Mouse (Mus musculus) forebrain, postnatal 0 days (tissue): ENCODE results near the gene Arfip1. TPM values are rescaled to one million over a fixed set of nuclear protein-coding genes. Genes with fewer than 3 reads are reported as not detected.
A peak's percentile ranks its signal among the peaks of the same experiment; 100 is the strongest.

Experiments
- ATAC-seq: fragments of 200-750 bp; cut with Nextera tagmentation; 2 replicates; pipeline ENCODE4 v1.8.0; 2017; ENCODE audit warnings: mild to moderate bottlenecking, moderate library complexity
- DNase-seq: peaks from one replicate; pipeline ENCODE4 v3.0.0-alpha.2; 2015
- H3K27ac ChIP-seq: fragments of 300-500 bp; sonication (generic); 2 replicates; pipeline ENCODE4 v1.5.1; 2014; ENCODE audit warnings: low read depth, mild to moderate bottlenecking, antibody characterized with exemption, low read length, moderate library complexity, mixed read lengths
- H3K27me3 ChIP-seq: fragments of 300-500 bp; sonication (generic); 2 replicates; pipeline ENCODE4 v1.6.1; 2014; ENCODE audit warnings: mild to moderate bottlenecking, low read length, mixed read lengths; ENCODE audit not compliant: insufficient read depth
- H3K36me3 ChIP-seq: fragments of 300-500 bp; sonication (generic); 2 replicates; pipeline ENCODE4 v1.6.1; 2014; ENCODE audit warnings: mild to moderate bottlenecking, moderate library complexity; ENCODE audit not compliant: insufficient read depth
- H3K4me1 ChIP-seq: fragments of 300-500 bp; sonication (generic); 2 replicates; pipeline ENCODE4 v1.6.1; 2014; ENCODE audit warnings: antibody characterized with exemption; ENCODE audit not compliant: insufficient read depth
- H3K4me2 ChIP-seq: fragments of 300-500 bp; sonication (generic); 2 replicates; pipeline ENCODE4 v1.6.1; 2014; ENCODE audit warnings: low read depth, mild to moderate bottlenecking, moderate library complexity
- H3K4me3 ChIP-seq: fragments of 300-500 bp; sonication (generic); 2 replicates; pipeline ENCODE4 v1.5.1; 2014; ENCODE audit warnings: low read depth, low read length, mixed read lengths
- H3K9ac ChIP-seq: fragments of 300-500 bp; sonication (generic); 2 replicates; pipeline ENCODE4 v1.6.1; 2014; ENCODE audit warnings: mild to moderate bottlenecking
- H3K9me3 ChIP-seq: fragments of 300-500 bp; sonication (generic); 2 replicates; pipeline ENCODE4 v1.6.1; 2016; ENCODE audit warnings: low read length
- CTCF ChIP-seq: sonication (generic); IDR thresholded peaks from 2 replicates; pipeline ENCODE4 v1.5.1; 2016; ENCODE audit warnings: antibody characterized with exemption, control low read depth, low read depth
- WGBS: fragments of 180-500 bp; shearing (Covaris S2); extraction: QIAGEN DNeasy Blood & Tissue Kit; methylation state at CpG from one replicate; pipeline ENCODE4 v1.1.7; 2014; 5-methylcytosine and 5-hydroxymethylcytosine counted together
- polyA plus RNA-seq: library from polyadenylated mRNA; unstranded; fragments of >200 nt; fragmentation: Nextera tagmentation; extraction: Ambion mirVana; gene quantifications from 2 replicates; pipeline ENCODE4 v1.2.1, GENCODE M21; 2015
- total RNA-seq: library from RNA; depleted of rRNA; stranded (reverse); fragments of >200 nt; gene quantifications from 2 replicates; pipeline ENCODE4 v1.2.3, GENCODE M21; 2014; rRNA removed

Arfip1 gene
- total RNA-seq, result 22.3 and 26.8 TPM in 2 replicates
- 15.3 and 18.8 TPM in 2 replicates for polyA plus RNA-seq

DNA sequence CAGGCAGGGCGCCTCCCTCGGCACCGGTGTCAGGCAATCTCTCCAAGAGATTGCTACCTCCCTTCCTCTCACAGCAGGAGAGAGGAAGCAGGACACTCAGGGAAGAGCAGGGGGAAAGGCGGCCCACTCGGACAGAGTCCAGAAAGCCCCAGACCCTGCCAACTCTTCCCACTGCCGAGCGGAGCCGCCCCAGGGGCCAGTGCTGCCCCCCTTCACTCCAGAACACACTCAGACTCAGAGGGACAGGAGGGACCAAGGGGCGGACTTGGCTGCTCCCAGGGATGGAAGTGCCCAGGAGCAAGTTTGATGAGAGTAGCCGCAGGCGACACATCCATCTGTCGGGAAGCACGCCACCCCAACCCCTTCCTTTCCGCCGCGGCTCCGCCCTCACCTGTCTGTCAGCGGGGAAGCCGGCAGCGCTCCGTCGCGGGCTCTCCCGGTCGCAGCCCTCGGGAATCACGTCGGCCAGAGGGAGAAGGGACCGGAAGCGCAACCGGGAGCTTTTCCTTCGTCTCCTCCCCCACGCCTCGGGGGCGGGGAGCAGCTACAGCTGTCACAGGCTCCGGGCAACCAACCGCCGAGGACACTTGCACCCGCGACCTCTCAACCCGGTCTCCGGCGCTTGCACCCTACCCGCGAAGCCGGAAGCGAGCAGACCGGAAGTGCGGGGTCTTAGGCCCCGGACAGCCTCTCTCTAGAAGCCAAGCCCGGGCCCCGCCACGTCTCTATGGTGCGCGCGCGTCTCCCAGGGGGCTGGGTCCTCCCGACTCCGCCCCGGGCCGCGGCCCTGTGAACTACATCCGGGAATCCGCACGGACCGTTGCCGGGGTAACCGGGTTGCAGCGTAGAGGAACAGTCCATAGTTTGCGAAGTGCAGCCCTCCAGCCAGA, at the start of gene Arfip1:
TSS of gene Arfip1 (minus strand) at position 603 of the 890 bp plus-strand sequence.
- 2% methylated on average over 69 of the region's 70 CpGs for WGBS
- Histone ChIP-seq H3K36me3 (no peaks in the 10 kb centered on the region), H3K27me3 (no peaks in the 10 kb centered on the region), H3K9ac (peak within 1 kb of the TSS; percentile 86), H3K9me3 (no peaks in the 10 kb centered on the region), H3K4me1 (peaks cover 8% of the 10 kb centered on the region), H3K27ac (peak within 1 kb of the TSS; percentile 91), H3K4me3 (peak within 1 kb of the TSS; percentile 76), H3K4me2 (peak within 1 kb of the TSS; percentile 90)
- TF ChIP-seq CTCF, result no peak
- ATAC-seq, result peak; percentile 98
- DNase-seq, result peak; percentile 93

DNA sequence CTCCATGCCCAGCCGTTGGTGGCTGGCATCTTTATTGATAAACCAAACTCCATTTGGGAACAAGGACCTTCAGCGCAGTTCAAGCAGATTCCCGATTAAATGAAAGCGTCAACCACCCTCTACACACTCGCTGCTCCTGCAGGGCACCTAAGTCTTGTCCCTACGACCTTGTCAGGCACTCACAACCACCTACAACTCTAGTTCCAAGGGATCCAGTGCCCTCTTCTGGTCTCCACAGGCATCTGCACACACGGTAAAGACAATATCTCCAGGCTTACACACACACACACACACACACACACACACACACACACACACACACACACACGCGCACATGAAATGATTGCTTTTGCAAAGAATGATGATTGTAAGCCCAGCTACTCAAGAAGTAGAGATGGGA, 49.2 kb upstream of the Arfip1 start:
- ATAC-seq, result no peak
- no peak for DNase-seq
- no peaks in the 10 kb centered on the region for H3K36me3 ChIP-seq

DNA sequence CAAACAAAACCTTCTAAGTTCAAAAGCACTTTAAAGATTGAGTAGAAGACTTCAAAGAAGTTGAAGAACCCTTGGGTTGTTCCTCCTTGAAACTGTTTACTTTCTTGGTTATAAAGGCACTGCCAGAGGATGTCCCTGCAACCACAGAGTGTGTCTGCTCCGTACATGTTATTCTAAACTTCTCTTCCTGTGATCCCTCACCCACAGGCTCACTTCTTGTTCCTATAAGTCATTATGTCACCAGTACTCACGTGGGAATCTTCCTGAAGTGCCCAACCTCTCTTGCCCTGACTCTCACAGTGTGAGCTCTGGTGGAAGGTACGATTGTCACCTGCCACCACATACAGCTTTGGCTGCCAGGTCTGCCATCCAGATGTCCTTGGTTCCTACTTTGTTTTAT, 39.6 kb upstream of the Arfip1 start:
- no peak overlapping the region for H3K4me3 ChIP-seq
- H3K4me2 ChIP-seq, result no peak overlapping the region
- H3K9me3 ChIP-seq, result no peaks in the 10 kb centered on the region

More for the DNA sequence above, 49.2 kb upstream of the Arfip1 start:
- Histone ChIP-seq H3K9me3 (no peaks in the 10 kb centered on the region), H3K4me2 (no peak overlapping the region), H3K27me3 (no peaks in the 10 kb centered on the region), H3K4me3 (no peak overlapping the region), H3K27ac (no peak overlapping the region), H3K9ac (no peak overlapping the region), H3K4me1 (no peaks in the 10 kb centered on the region)
- WGBS, result 96% methylated on average over 9 of the region's 9 CpGs
- no peak for TF ChIP-seq CTCF

DNA sequence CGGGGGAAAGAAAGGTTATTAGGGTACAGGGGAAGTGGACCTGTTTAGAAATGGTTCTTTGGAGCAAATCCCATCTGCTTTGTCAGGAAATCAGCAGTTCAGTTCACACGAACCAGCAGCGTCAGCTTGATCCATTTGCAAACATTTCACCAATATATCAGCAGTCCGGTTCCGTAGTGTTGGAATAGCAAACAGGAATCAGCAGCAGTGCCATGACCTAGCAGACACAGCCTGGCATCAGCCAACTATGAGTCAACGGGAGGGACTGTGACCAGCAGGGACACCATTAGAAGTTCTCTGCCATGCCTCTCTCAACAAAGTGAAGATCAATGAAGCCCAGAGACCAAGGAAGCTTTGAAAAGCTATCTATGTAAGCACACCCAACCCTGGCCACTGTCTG, 37.3 kb upstream of the Arfip1 start:
- Histone ChIP-seq H3K27ac (no peak overlapping the region), H3K9me3 (no peaks in the 10 kb centered on the region), H3K27me3 (no peaks in the 10 kb centered on the region), H3K4me2 (no peak overlapping the region), H3K4me3 (no peak overlapping the region), H3K4me1 (no peaks in the 10 kb centered on the region), H3K9ac (no peak overlapping the region), H3K36me3 (no peaks in the 10 kb centered on the region)
- WGBS, result 95% methylated on average over 6 of the region's 6 CpGs
- no peak for ATAC-seq
- TF ChIP-seq CTCF, result no peak
- no peak for DNase-seq

More for the DNA sequence above, 39.6 kb upstream of the Arfip1 start:
- no peak overlapping the region for H3K9ac ChIP-seq
- H3K27me3 ChIP-seq, result no peaks in the 10 kb centered on the region
- no peak overlapping the region for H3K27ac ChIP-seq
- DNase-seq, result no peak
- 77% methylated on average over 3 of the region's 3 CpGs for WGBS
- ATAC-seq, result no peak
- no peaks in the 10 kb centered on the region for H3K36me3 ChIP-seq
- no peaks in the 10 kb centered on the region for H3K4me1 ChIP-seq
- TF ChIP-seq CTCF, result no peak

DNA sequence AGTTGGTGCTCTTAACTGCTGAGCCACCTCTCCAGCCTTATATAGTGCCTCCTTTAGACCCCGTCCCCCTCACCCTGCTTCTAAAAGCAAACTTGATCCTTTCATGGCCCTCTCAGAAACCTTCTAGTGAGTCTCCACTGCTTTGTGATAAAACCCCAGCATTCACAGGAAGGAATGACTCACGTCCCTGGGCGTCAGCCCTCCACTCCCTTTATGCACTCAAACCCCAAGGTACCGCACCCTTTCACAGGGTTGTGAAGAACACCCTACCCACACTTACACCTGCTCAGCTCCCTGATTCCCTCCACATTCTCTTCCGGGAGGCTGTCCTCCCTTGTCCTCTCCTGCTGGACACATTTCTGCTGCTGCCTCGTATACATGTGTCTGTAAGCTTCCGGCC, 36.6 kb upstream of the Arfip1 start:
- H3K4me3 ChIP-seq, result no peak overlapping the region
- H3K27ac ChIP-seq, result no peak overlapping the region
- H3K4me2 ChIP-seq, result no peak overlapping the region
- no peak for TF ChIP-seq CTCF
- no peaks in the 10 kb centered on the region for H3K4me1 ChIP-seq
- WGBS, result 97% methylated on average over 7 of the region's 7 CpGs
- H3K9ac ChIP-seq, result no peak overlapping the region
- ATAC-seq, result no peak
- H3K36me3 ChIP-seq, result no peaks in the 10 kb centered on the region
- DNase-seq, result no peak
- H3K9me3 ChIP-seq, result no peaks in the 10 kb centered on the region
- no peaks in the 10 kb centered on the region for H3K27me3 ChIP-seq

DNA sequence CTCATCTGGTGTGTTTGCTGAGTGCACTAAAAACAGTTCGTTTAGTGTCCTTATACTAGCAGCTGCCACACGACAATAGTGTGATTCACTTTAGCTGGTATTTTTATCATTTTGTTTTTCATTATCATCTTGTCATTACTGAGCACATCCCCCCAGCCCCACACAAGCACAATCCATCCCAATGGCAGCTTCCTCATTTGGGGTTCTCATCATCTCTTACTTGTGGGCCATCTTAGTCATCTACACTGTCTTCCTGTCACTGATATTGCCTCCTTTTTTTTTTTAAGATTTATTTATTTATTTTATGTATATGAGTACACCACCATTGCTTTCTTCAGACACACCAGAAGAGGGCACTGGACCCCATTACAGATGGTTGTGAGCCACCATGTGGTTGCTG, 36.2 kb upstream of the Arfip1 start:
- Histone ChIP-seq H3K4me1 (no peaks in the 10 kb centered on the region), H3K4me2 (no peak overlapping the region), H3K27me3 (no peaks in the 10 kb centered on the region), H3K9ac (no peak overlapping the region), H3K36me3 (no peaks in the 10 kb centered on the region), H3K27ac (no peak overlapping the region), H3K4me3 (no peak overlapping the region), H3K9me3 (no peaks in the 10 kb centered on the region)
- no peak for DNase-seq
- ATAC-seq, result no peak
- 85% methylated on average over 2 of the region's 2 CpGs for WGBS
- TF ChIP-seq CTCF, result no peak

DNA sequence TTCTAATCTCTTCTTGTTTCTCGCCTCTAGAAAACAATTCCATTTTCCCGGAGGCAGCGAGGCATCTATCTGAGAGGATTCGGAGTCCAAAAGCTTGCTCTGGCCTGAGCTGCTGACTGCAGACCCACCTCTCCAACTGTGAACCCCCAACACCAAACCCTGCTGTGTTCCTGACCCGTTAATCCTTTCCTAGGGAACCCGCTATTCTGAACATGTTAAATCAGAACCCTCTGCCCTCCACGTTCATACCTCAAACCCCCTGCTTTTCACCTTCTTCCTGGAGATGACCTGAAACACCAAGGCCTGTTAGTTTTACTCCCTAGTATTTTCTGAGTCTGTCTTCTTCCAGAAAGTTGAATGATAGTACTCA, 33.4 kb upstream of the Arfip1 start:
- H3K4me3 ChIP-seq, result no peak overlapping the region
- WGBS, result 24% methylated on average over 7 of the region's 7 CpGs
- no peaks in the 10 kb centered on the region for H3K4me1 ChIP-seq
- no peak for TF ChIP-seq CTCF
- DNase-seq, result no peak
- no peak overlapping the region for H3K27ac ChIP-seq
- no peaks in the 10 kb centered on the region for H3K36me3 ChIP-seq
- no peak for ATAC-seq
- no peak overlapping the region for H3K9ac ChIP-seq
- no peak overlapping the region for H3K4me2 ChIP-seq
- no peaks in the 10 kb centered on the region for H3K27me3 ChIP-seq
- no peaks in the 10 kb centered on the region for H3K9me3 ChIP-seq
